Mouse (Mus musculus): Measurements from ENCODE around the gene Dglucy. TPM values are rescaled to one million over a fixed set of nuclear protein-coding genes. Genes with fewer than 3 reads are reported as not detected.

Gene Dglucy
- total RNA-seq, 2 experiments from 2014 or later = 9.6 to 10.3 TPM

DNA sequence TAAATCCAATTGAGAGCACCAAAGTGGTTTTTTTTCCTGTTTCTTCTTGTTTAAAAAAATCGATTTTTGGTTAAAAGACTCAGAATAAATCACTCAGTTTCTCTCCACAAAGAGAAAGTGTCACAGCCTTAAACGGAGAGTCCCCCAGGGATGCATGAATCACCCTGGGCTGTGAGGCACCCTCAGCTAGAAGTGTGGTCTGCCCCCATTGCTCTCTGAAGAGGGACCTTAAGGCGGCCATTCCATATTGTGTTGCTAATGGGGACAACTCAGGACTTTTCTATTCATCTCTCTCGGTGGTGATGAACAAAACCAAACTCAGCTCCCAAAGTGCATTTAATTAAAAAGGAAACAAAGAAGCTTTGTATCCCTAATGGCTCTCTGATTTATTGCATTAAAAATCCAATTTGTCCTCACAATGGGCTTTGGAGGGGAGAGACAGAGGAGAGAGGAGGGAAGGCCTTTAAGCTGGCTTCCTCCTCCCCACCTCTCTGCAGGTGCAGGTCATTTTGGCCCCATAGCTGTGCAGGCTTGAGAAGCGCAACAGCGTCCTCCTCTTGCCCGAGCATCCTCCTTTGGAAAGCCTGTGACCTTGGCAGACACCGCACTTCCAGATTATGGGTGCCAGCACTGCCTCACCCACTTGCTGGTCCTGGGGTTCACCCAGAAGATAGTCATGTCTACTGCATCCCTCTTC lies 52.9 kb downstream of the Dglucy start:
- intact Hi-C loops (cut with DNase I) = no loop called here
- DNase-seq (ENCODE audit: low spot score in 2 of 2) = no peak

GRCm38 (mm10) chr12:100837208-100837607 lies 58.4 kb downstream of the Dglucy start:
- intact Hi-C loops (cut with DNase I) = loop anchor here (5.0 kb wide), 1 partner anchor 60 kb away; the partner anchor contains the start of gene Dglucy
- peak in 1 of 2 experiments; percentile 1 for DNase-seq (ENCODE audit: low spot score in 2 of 2)

GRCm38 (mm10) chr12:100839079-100839600 lies 60.3 kb downstream of the Dglucy start:
- intact Hi-C loops (cut with DNase I) = loop anchor here (5.0 kb wide), 1 partner anchor 62 kb away; the partner anchor contains the start of gene Dglucy
- no peak for DNase-seq (ENCODE audit: low spot score in 2 of 2)

DNA sequence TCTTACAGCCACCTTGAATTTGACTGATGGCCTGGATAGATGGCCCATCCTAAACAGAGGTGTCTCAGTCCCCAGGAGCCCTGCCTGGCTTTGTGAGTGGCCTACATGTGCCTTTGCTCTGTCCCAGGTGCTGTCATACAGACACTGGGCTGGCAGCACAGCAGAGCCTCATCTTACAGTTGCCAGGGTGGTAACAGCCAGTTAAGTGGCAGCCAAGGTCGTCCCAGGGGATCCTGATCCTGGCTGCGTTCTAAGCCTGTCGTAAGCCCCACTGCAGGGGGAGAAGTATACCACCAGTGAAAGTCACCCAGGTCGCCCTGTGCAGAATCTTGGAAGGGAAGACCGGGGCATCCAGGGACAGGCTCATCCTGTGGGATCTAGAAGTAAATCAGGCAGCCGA lies 61.1 kb downstream of the Dglucy start:
- intact Hi-C loops (cut with DNase I) = loop anchor here (2.0 to 5.0 kb wide), 4 partner anchors 63 to 673 kb away; partner anchors contain the start of gene Dglucy
- no peak for DNase-seq (ENCODE audit: low spot score in 2 of 2)

- DNase-seq (ENCODE audit: low spot score in 2 of 2) = peak; percentile 81 to 82
Observed at GRCm38 (mm10) chr12:100841211-100841792, 62.4 kb downstream of the Dglucy start.

GRCm38 (mm10) chr12:100843171-100843570 lies 64.3 kb downstream of the Dglucy start:
- intact Hi-C loops (cut with DNase I) = loop anchor here (5.0 kb wide), 1 partner anchor 676 kb away; no protein-coding TSS in a partner anchor
- no peak for DNase-seq (ENCODE audit: low spot score in 2 of 2)

More at GRCm38 (mm10) chr12:100841211-100841792, 62.4 kb downstream of the Dglucy start:
- intact Hi-C loops (cut with DNase I) = loop anchor here (1.0 to 5.0 kb wide), 5 partner anchors 117 to 674 kb away; no protein-coding TSS in a partner anchor

DNA sequence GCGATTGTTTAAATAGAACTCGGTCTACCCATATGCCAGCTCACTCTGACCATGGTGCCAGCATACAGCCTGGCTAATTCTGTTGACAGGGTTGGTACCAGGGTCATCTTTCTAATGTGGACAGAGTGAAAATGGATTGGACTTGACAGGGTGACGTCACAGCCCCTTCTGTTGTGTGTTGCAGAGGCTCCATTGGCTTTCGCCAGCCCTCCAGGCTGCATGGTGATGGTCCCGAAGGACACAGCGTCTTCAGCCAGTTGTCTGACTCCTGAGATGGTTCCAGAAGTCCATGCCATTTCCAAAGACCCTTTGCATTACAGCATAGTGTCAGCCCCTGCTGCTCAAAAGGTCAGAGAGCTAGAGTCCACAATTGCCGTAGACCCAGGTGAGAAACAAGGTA lies 65.7 kb downstream of the Dglucy start:
- DNase-seq (ENCODE audit: low spot score in 2 of 2) = no peak
- intact Hi-C loops (cut with DNase I) = loop anchor here (5.0 kb wide), 1 partner anchor 677 kb away; no protein-coding TSS in a partner anchor

- DNase-seq (ENCODE audit: low spot score in 2 of 2) = no peak
- intact Hi-C loops (cut with DNase I) = no loop called here
Observed at GRCm38 (mm10) chr12:100845829-100846228, 67.0 kb downstream of the Dglucy start.

- intact Hi-C loops (cut with DNase I) = no loop called here
- no peak for DNase-seq (ENCODE audit: low spot score in 2 of 2)
Observed at GRCm38 (mm10) chr12:100846566-100846965, 67.7 kb downstream of the Dglucy start.

DNA sequence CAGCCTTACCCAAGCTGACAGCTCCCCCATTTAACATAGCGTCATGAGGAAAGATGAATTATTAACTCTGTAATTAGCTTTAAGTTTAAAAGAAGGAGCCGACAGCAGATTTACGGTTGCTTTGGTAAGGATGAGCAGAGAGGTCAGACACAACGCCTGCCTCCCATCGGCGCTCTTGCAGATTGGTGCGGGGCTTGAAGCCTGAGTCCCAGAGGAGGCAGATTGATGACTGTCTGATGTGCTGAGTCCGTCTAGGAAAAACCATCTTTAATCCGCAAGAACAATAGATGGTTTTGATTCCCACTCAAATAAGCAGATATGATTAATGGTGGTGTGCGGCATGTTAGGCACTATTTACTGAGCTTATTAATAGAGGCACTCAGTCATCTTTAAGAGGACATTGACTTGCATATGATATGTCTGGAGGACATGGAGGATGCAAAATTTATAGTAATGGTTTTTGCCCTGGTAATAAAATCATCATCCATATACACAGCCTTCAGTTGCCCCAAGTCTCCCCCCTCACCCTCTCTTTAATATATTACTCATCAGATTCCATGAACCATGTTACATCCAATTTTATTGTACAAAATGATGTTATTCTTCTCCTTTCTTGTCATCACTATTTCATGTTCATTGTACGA lies 68.7 kb downstream of the Dglucy start:
- no peak for DNase-seq (ENCODE audit: low spot score in 2 of 2)
- intact Hi-C loops (cut with DNase I) = no loop called here

DNA sequence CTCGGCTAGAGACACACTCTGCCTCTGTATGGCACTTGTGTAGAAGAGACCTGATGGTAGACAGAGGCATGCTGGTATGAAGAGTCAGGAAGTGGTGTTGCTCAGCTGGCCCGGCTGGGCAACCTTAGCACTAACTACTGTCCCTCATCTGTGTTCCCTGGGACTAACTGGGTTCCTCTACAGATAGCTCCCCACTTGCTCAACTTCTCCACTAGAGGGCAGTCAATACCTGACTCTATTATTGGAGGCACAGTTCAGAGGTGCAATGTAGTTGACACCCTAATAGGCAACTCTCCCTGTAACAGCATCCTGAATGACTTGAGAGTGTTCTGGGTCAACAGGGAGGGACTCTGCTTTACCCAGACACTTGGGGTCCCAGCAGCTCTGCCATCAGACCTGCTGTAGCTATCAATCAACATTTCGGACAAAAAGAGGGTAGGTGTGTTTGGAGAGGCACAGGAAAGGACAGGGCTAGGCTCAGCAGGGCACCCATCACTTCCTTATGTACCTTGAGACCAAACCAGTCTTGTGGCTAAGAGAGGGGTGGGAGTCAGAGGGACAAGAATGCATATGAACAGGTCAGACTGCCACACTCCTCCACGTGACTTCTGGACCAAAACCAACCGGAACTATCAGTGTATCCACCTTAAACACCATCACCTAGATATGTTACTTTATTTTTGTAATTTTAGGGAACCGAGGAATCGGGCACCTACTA lies 70.7 kb downstream of the Dglucy start:
- peak; percentile 51 to 72 for DNase-seq (ENCODE audit: low spot score in 2 of 2)
- intact Hi-C loops (cut with DNase I) = loop anchor here (1.0 to 10.0 kb wide), 2 partner anchors 77 to 175 kb away; partner anchors contain the start of gene Ccdc88c

DNA sequence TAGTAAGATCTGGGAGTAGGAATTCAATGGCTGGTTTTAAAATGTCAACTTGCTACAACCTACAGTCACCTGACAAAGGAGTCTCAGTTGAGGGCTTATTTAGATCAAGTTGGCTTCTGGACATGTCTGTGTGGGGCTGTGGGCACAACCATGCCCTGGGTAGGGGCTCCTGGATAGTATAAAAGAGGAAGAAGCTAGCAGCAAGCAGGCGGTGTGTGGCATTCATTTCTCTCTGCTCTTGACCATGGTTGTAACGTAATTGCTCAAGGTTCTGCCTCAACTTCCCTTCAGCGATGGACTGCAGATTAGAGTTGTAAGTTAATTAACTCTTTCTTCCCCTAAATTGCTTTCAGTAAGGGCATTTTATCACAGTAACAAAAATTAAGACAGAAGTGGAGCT lies 73.5 kb downstream of the Dglucy start:
- intact Hi-C loops (cut with DNase I) = loop anchor here (10.0 kb wide), 1 partner anchor 172 kb away; the partner anchor contains the start of gene Ccdc88c
- no peak for DNase-seq (ENCODE audit: low spot score in 2 of 2)

DNA sequence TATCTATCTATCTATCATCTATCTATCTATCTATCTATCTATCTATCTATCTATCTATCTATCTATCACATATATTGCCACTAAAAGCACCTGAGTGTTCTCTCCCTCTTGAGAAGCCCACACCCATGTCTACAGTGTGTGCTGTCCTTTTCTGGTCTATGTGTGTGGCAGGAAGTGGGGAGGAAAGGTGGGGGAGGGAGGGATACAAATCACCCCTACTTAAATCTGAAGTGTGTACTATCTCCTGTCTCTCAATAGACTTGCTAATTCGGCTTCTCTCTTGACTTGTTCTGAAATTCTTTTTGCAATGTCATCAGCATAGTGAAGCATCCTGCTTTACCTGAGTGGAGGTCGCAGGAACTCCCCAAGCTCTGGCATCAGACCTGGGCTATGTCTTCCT lies 77.5 kb downstream of the Dglucy start:
- intact Hi-C loops (cut with DNase I) = loop anchor here (10.0 kb wide), 1 partner anchor 168 kb away; the partner anchor contains the start of gene Ccdc88c
- no peak for DNase-seq (ENCODE audit: low spot score in 2 of 2)

- DNase-seq (ENCODE audit: low spot score in 2 of 2) = no peak
- intact Hi-C loops (cut with DNase I) = loop anchor here (10.0 kb wide), 1 partner anchor 167 kb away; the partner anchor contains the start of gene Ccdc88c
Observed at GRCm38 (mm10) chr12:100857791-100858190, 78.9 kb downstream of the Dglucy start.

DNA sequence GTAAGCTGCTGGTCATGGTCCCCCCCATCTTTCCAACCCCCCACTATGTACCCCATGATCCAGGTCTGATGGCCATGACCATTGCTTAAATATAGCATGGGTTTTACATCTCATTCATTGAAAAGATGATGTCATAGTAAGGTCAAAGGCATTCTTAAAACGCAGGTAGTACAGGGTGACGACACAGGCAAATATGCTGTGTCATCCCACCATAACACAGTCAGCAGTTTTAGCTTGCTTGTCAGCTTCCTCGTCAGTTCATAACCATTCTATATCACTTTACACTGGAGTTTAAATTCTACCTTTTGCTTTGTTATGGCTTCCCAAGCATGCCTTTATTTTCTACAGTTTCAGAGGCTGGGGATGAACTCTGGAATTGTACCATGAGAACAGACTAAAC lies 83.4 kb downstream of the Dglucy start:
- DNase-seq (ENCODE audit: low spot score in 2 of 2) = no peak
- intact Hi-C loops (cut with DNase I) = no loop called here

GRCm38 (mm10) chr12:100862856-100863446 lies 84.1 kb downstream of the Dglucy start:
- no peak for DNase-seq (ENCODE audit: low spot score in 2 of 2)
- intact Hi-C loops (cut with DNase I) = no loop called here

DNA sequence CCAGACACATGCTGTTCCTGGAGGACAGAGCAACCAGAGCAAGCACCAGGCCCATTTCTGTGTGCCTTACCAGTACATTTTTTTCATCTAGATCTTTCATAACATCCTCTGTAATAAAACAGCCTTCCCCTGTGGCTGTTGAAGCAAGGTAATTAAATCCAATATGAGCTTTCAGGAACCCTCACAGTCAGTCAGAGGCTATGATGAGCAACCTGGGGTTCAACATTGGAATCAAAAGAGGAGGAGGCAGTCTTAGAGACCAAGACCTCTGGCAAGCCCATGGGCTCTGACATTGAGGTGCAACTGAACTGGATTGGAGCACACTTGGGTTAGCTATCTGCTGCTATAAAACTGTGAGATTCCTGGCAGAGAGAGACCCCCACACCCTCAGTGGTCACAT lies 86.2 kb downstream of the Dglucy start:
- no peak for DNase-seq (ENCODE audit: low spot score in 2 of 2)
- intact Hi-C loops (cut with DNase I) = no loop called here

GRCm38 (mm10) chr12:100865509-100866078 lies 86.7 kb downstream of the Dglucy start:
- intact Hi-C loops (cut with DNase I) = no loop called here
- DNase-seq (ENCODE audit: low spot score in 2 of 2) = no peak

GRCm38 (mm10) chr12:100867097-100867496 lies 88.2 kb downstream of the Dglucy start:
- intact Hi-C loops (cut with DNase I) = no loop called here

More at GRCm38 (mm10) chr12:100867097-100867496, 88.2 kb downstream of the Dglucy start:
- no peak for DNase-seq (ENCODE audit: low spot score in 2 of 2)

All from left cerebral cortex, postnatal 25 days (tissue).